Mouse (Mus musculus) thymus, adult 2 months (tissue): ENCODE data around the gene Scrg1.

Source experiments
- CTCF ChIP-seq: fragments of 200-500 bp; IDR thresholded peaks from 2 replicates; pipeline ENCODE4 v1.5.1; 2012; ENCODE audit warnings: mild to moderate bottlenecking, control low read depth, low read length, moderate library complexity, borderline replicate concordance; ENCODE audit not compliant: control insufficient read depth, poor library complexity, insufficient read depth; ENCODE audit errors: extremely low read depth
- POLR2A ChIP-seq: fragments of 200-500 bp; IDR thresholded peaks from 2 replicates; pipeline ENCODE4 v1.6.1; 2012; ENCODE audit warnings: mild to moderate bottlenecking, low read length, control low read depth, moderate library complexity; ENCODE audit not compliant: control insufficient read depth, poor library complexity, insufficient read depth; ENCODE audit errors: extremely low read depth

- TF ChIP-seq CTCF = no peak
- TF ChIP-seq POLR2A = no peak
Observed at GRCm38 (mm10) chr8:57491873-57492272, 36.1 kb downstream of the Scrg1 start.
